Mouse (Mus musculus) kidney, adult 2 months (tissue): ENCODE results near the gene Lrrn2.

Experiments
- CTCF ChIP-seq: fragments of 200-500 bp; conservative IDR thresholded peaks from 2 replicates; pipeline ENCODE4 v1.5.1; 2011; ENCODE audit warnings: low read depth, mild to moderate bottlenecking, control low read depth, low read length, moderate library complexity, mixed read lengths; ENCODE audit not compliant: insufficient read depth, insufficient read length
- POLR2A ChIP-seq: fragments of 200-500 bp; IDR thresholded peaks from one replicate; pipeline ENCODE4 v1.6.1; 2011; ENCODE audit warnings: low read depth, low read length, control low read depth

- TF ChIP-seq CTCF, result no peak
- TF ChIP-seq POLR2A, result no peak
Observed at GRCm38 (mm10) chr1:132892065-132892464, 12.0 kb downstream of the Lrrn2 start.
